Mouse (Mus musculus): ENCODE results near the gene Supt6.

- TF ChIP-seq CTCF (IDR thresholded peaks at IDR 0.05; ENCODE audit: borderline replicate concordance, control insufficient read depth, extremely low read depth, insufficient read depth, low read length, poor library complexity) (no peak), POLR2A (IDR thresholded peaks at IDR 0.05; ENCODE audit: control insufficient read depth, extremely low read depth, insufficient read depth, low read length, poor library complexity) (no peak)
Observed at GRCm38 (mm10) chr11:78175771-78176401, 69.9 kb downstream of the Supt6 start.
